Mouse (Mus musculus): ENCODE results near the gene Eya3.
"Not testable (repeated sequence)": the region's sequence is repeated elsewhere in the genome, so short reads cannot be mapped to it uniquely, and the experiment has no call there.

Gene Eya3

DNA sequence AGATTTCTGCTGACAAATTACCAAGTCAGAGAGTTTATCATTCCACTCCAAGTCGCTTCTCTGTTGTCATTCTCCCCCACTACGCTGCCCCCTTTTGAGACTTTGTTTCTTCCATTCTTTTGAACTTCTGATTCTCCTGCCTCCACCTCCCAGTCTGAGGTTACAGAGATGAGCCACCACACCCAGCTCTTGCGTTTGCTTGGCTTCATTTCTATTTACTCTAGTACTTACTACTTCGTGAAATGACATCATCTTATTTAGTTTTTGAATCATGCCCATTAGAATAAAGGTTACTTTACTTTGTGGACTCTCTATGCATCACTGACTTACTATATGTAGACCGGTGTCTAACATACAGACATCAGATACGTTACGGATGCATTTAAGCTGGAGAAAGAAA is 8.7 kb downstream of the Eya3 start:
- no peak for DNase-seq (ENCODE audit: low spot score in 2 of 2)

GRCm38 (mm10) chr4:132649271-132649999 is 10.6 kb downstream of the Eya3 start:
- no peak for DNase-seq (ENCODE audit: low spot score in 2 of 2)

- peak; percentile 37 to 57 for DNase-seq (ENCODE audit: low spot score in 2 of 2)
Observed at GRCm38 (mm10) chr4:132652842-132653241, 14.1 kb downstream of the Eya3 start.

GRCm38 (mm10) chr4:132653799-132654198 is 15.0 kb downstream of the Eya3 start:
- no peak for DNase-seq (ENCODE audit: low spot score in 2 of 2)

GRCm38 (mm10) chr4:132655290-132655689 is 16.5 kb downstream of the Eya3 start:
- DNase-seq (ENCODE audit: low spot score in 2 of 2): no peak

DNA sequence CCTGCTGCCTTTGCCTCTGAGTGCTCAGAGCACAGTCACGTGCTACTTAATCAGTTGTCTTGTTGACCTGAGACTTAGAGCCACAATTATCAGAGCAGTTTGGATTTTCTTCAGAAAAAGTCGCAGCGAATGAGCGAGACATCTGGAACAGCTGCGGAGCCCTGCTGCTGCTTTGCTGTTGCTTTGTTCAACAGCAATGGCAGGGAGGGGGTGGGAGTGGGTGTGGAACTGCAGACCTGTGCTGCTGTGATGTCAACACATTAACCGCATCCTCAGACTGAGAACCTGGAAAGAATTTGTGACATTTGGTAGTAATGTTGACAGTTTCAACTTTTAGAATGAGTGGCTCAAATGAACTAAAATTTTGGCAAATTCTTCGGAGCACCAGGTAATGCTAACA is 20.3 kb downstream of the Eya3 start:
- no peak for DNase-seq (ENCODE audit: low spot score in 2 of 2)

DNA sequence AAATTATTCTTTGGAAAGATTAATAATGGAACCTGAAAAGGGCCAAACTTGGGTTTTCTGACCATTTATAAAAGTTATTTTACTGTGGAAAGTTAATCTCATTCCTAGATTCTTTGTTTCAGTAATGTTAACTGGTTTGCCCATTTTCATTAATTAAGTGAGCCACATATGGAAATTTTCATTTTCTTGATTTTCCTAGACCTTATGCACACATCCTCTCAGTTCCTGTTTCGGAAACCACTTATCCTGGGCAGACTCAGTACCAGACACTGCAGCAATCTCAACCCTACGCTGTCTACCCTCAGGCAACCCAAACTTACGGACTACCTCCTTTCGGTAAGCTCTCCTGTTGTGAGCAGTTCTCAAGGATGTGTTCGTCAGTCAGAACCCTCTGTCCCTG is 33.9 kb downstream of the Eya3 start:
- DNase-seq (ENCODE audit: low spot score in 2 of 2): no peak

- peak in 1 of 2 experiments; percentile 21 for DNase-seq (ENCODE audit: low spot score in 2 of 2)
Observed at GRCm38 (mm10) chr4:132676771-132677539, 38.2 kb downstream of the Eya3 start.

DNA sequence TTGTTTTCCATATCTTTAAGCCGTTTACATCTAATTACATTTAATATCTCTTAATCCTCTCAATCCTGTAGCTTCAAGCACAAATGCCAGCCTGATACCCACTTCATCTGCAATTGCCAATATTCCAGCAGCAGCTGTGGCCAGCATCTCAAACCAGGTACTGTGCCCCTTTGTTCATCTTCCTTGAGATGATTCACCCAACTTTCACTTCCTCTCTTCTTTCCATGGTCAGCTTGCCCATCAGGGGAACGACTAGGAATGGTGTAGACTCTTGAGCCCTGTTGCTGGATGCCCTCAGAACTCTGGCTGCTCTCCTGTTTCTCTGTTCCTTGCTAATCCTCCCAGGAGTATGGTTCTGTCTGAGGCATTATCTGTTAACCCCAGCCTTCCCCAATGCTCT is 50.8 kb downstream of the Eya3 start:
- DNase-seq (ENCODE audit: low spot score in 2 of 2): no peak

GRCm38 (mm10) chr4:132693366-132693765 is 54.6 kb downstream of the Eya3 start:
- DNase-seq (ENCODE audit: low spot score in 2 of 2): no peak

- DNase-seq (ENCODE audit: low spot score in 2 of 2): no peak
Observed at GRCm38 (mm10) chr4:132702076-132702475, 63.3 kb downstream of the Eya3 start.

GRCm38 (mm10) chr4:132706885-132707284 is 68.1 kb downstream of the Eya3 start:
- DNase-seq (ENCODE audit: low spot score in 2 of 2): no peak

DNA sequence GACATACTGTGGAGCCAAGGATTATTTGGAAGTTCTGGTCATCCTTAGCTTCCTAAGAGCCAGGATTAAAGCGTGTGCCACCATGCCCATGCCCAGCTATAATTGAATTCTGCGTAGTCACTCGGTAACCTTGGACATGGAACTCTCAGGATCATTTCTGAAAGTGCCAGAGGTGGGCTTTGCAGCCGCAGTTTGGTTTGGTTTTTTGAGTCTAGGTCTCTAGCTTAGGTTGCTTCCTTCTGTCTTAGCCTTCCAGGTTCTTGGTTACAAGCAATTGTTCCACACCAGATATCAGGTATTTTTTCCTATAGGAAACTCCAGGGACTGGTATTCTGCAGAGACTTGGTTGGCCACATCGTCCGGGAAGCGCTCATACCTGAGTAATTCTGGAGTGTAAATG is 74.4 kb downstream of the Eya3 start:
- no peak for DNase-seq (ENCODE audit: low spot score in 2 of 2)

GRCm38 (mm10) chr4:132718251-132718650 is 79.5 kb downstream of the Eya3 start:
- DNase-seq (ENCODE audit: low spot score in 2 of 2): no peak

DNA sequence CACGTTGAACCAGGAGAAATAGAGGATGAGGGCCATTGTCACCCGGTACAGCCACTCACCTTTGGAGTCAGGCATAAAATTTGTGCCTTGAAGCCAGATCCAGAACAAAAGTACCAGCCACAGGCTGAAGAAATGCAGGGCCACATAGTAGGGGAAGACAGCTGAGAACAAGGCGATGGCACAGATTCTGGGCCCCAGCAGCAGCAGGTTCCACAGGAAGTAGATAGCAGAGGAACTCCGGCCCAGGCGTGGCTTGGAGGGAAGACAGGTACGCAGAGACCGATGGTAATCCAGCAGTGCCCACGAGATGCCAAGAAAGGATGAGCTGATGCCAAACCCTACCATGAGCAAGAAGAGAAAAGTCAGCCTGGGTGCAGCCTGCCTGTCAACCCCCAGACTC is 89.4 kb downstream of the Eya3 start:
- no peak for DNase-seq (ENCODE audit: low spot score in 2 of 2)

DNA sequence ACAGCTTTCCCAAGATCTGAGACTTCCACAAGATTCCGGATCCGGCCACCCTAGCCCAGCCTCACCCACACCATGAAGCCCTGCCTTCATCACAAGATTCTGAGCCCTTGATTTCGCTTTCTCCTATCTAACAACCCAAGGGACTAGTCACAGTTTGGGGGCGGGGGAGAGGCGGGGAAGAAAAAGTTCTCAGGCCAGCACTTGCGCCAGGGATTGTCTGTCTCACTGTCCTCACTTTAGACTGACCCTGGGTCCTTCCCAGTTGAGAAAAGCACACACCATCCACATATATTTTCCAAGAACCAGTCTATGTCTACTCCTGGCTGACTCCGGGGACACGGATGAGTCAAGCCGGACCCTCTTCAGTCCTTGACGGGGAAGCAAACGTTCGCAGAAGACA is 92.8 kb downstream of the Eya3 start:
- no peak for DNase-seq (ENCODE audit: low spot score in 2 of 2)

DNA sequence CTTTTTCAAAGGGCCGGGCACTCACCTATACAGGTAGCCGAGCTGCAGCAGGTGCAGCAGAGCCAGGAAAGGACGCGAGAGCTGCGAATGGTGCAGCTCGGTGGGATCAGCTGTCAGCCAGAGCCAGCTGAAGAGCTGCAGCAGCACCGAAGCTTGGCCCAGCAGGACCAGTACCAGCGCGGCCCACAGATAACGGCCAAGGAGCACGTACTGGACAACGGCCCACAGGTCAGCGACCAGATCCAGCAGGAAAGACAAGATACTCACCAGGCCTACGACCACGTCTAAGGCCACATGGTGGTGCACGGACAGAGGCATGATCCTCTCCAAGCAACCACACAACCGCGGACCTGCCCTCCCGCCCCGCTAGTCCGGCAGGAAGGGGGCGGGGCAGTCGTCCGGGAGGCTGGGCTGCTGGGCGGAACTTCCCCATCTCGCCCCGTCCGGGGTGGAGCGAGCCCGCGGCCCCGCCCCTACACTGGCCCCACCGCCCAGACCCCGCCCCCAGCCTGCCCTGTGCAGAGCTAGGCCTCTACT is 93.4 kb downstream of the Eya3 start, which contains the start of gene Xkr8:
Gene Xkr8 (minus strand): TSS at position 399 of the 537 bp plus-strand sequence.
- peak; percentile 83 to 91 for DNase-seq (ENCODE audit: low spot score in 2 of 2)

DNA sequence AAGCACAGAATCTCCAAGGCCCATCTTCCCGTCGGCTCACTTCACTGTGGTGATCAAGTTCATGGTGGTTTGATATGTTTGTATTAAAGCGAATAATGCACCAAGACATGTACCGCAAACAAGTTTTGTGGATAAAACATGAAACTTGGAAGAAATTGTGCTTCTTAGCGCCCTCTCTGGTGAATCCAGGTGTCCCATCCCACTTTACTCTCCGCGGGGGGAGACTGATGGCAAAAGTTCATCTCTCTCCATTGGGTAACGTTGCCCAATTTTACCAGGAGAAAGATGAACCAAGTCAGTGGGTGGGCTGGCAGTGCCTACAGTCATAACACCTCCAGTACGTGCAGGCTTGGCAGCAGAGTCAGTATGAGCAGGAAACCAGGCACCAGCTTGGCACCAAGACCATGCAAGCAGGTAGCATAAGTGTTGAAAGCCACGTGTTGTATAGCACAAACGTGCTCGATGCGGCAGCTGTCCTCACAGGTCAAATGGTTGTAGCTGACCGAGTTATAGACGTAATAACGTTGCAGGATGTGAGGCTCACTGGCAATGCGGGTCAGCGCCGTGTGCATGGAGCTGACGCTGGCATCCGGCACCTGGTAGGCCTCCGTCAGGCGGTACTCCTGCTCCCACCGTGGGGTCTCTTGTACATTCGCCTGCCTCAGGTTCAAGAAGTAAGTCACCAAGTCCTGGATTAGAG is 94.4 kb downstream of the Eya3 start:
- DNase-seq (ENCODE audit: low spot score in 2 of 2): no peak

DNA sequence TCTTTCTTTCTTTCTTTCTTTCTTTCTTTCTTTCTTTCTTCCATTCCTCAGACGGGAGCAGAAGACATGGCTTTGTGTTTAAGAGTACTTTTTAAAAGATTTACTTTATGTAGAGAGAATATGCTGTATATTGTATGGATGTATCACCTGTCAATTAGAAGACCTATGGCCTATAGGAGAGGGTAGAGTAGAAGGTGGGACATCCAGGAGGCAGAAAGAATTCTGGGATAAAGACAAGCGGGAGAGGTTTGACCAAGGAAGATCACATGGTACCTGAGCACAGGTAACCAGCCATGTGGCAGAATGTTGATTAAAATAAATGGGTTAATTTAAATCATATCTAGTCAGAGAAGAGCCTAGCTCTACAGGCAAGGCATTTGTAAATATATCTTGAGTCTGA is 96.0 kb downstream of the Eya3 start:
- no peak for DNase-seq (ENCODE audit: low spot score in 2 of 2)

GRCm38 (mm10) chr4:132735389-132735788 is 96.6 kb downstream of the Eya3 start:
- DNase-seq (ENCODE audit: low spot score in 2 of 2): no peak

DNA sequence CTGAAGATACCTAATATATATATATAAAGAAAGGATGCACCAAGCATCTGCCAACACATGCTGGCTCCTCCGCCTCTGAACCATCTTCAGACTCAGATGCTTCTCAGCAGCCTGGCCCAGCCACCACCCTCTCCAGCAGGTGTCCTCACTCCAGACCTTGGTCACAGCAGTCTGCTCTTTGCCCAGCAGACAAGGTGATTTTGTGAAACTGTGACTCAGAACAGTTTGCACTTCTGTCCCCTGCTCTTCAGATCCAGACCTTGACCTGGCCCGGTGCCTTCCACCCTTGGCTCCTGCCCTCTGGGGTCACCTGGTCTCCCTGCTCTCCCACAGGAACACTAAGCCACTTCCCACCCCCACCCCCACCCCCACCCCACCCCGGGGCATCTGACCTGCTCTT is 97.1 kb downstream of the Eya3 start:
- no peak for DNase-seq (ENCODE audit: low spot score in 2 of 2)

- not testable (repeated sequence) for DNase-seq (ENCODE audit: low spot score in 2 of 2)
Observed at GRCm38 (mm10) chr4:132737154-132737553, 98.4 kb downstream of the Eya3 start.
